Mouse (Mus musculus) spleen, postnatal 10 days (tissue): Measurements from ENCODE around the gene Nav1.

ENCODE experiments used
- DNase-seq, 2 experiments: peaks; one replicate each; pipeline ENCODE4 v3.0.0; 2021 to 2022; ENCODE audit warnings: low spot score in 2 of 2

The Nav1 gene

DNA sequence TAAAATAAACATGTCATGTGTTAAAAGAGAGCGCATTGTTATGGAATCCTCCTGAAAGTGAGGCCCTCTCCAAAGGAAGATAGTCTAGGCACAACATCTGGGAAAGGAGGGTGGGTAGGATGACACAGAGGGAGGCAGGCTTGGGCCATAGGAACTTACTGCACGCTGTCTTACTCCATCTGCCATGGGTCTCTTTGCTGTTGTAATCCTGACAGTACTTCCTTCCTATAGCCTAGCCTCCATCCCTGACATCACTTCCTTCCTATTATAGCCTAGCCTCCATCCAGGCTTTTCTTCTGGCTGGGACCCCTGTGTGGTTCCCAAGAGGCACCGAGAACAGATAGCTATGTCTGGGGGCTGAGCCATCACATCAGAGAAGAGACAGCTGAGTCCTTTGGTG is 10.2 kb upstream of the Nav1 start:
- no peak for DNase-seq

DNA sequence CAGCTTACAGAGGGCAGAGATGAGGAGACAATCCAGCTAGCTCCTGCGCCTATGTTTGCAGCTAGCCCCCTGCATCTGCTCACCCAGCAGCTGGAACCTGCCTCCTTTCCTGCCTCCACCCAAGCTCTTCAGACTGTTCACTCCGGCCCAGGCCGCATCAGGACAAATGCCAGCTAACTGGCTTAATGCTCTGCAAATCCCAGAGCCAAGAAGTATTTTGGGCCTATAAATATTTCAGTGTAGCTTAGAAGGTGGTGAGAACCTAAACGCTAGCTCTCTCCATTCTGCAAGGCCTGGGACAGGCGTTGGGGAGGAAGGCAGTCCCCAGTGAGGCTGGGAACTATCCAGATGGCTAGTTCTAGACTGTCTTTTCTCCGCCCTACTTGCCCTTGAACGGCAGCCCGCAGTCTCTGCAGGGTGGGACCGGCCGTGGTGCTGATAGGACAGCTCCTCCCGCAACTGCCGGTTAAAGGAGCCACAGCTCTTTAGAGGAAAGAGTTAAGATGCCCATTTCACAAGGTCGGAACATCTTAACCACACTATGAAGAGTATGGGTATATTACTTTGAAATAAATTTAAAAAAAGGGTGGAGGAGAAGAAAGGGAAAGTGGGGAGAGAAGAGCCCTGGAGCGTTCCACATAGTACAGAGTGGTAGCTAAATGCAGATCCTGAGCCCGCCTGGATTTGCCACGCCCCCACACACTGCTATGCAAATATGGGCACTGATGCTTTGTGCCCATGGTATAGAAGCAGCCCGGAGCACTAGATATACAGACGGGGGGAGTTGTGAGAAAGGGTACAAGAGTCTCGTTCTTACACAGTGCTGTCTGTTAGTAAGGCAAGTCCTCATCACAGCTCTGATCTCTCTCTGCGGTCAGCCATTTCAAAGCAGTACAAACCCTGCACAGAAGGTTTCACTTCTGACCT is 8.9 kb upstream of the Nav1 start:
- peak; percentile 12 to 68 for DNase-seq

DNA sequence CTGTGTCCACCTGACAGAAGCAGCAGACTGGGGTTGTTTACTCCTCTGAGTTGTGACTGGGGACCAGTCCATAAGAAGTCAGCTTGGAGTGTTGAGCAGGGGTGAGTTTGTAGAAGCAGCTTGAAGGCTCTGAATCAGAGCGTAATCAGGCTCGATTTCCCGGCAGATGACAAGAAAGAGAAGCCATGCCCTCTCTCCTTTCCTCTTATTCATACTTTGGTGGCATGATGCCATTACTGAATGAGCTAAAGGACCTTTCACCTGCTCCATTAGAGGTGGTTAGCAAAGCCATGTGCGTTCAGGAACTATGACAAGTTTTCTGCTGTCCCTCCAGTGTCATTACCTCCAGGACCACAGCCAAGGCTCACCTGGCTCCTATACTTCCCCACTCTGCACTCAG is 2.5 kb upstream of the Nav1 start:
- DNase-seq, result no peak

DNA sequence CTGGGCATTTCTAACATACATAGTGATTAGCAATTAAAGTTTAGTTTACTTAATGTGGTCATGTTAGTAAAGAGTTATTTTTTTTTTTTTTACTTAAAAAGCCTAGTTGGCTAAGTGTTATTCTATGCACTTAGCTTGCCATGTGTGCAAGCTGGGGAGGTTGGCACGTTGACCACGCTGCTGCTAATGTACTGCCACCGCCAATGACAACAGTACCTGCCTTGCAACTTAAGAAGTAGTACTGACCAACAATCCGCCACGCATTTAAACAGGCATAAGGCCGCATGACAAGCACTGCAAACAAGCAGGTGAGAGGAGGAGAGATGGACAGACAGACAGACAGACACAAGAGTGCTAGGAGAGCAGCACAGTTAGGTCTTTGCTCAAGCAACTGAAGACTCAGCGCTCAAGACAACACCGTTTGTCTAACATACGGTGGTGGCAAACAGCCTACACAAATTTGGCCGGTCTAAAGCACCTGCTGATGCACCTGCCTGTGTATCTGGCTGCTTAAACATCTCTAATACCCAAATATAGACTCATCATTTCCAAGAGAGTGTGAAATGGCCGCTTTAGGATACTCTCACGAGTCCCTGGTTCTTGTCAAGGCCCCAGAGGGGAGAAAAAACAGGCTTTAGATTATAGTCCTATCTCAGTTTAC is 610 bp downstream of the Nav1 start:
- DNase-seq, result no peak

DNA sequence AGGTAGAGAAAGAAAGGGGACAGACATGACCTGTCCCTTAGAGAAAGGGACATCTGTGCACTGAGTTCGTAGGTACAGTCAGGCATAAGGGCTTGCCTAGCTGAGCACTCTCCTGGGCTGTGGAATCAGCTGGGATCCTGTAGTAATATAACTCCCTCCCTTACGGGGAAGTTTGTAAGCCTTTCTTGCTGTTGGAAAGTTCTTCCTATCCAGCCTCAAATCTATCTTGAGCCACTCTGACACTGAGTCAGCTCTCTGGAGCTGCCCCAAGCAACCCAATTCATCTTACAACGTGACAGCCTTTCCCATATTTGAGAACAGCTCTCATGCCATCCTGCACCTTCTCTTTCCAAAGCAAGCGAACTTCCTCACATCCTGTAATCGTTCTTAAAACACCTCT is 1.6 kb downstream of the Nav1 start:
- no peak for DNase-seq

DNA sequence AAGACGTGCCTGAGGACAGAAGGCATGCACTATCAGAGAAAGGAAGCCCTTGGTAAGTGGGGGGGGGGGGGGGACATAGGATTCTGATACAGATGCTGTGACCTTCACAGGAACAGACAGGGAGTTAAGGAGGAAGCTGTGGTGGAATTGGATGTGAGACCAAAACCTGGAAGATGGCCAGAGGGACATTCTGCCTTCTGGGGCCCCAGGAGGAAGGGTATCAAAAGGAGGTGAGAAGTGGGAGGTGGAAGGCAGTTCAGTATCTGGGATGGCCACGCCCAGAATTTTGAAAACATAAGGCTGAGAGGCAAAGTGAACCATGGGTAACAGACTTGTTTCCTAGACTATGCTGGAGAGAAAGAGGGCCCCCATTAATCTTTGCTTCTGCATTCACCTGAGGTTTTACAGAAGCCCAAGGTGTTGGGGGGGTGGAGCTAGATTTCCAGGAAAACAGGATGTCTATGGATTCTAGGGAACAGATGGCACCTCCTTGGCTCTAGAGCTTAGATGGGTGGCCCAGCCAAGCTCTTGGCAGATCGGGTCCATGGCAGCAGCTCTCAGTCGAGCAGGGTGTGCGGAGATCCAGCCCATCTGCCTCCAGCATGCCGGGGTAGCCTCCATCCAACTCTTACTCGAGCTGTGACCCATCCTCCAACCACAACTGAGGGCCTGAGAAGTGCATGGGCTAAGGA is 2.6 kb downstream of the Nav1 start:
- DNase-seq, result no peak

DNA sequence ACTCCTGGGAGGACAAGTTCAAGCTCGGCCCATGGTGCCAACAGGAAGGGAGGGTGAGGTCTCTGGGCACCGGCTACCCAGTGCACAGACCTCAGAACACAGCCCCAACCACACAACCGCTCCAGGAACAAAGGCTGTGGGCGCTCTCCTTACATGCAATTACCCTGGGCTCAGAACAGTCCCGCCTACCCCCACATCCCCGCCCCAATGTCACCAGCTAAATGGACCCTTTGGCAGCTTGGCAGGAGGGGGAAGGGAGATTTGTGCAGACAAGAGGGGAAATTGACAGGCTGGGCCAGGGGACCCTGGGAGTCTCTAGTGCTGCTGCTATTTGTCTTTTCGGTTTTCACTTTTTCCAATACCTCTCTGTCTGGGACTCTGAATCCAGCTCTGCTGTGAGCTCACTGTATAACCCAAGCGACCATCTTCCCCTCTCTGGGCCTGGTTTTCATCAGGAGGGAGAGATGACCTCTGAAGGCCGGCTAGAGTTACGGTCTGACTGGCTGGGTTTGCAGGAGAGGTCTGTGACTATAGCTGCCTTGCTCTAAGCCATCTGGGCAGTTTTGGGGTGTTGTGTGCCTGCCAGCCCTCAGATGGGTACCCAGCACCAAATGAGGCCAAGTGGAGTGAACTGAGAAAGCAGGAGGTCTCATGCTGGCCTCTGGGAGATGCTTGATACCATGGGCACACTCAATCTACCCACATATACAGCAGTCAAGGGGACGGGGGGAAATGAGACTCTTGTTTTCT is 3.8 kb downstream of the Nav1 start:
- DNase-seq, result no peak

DNA sequence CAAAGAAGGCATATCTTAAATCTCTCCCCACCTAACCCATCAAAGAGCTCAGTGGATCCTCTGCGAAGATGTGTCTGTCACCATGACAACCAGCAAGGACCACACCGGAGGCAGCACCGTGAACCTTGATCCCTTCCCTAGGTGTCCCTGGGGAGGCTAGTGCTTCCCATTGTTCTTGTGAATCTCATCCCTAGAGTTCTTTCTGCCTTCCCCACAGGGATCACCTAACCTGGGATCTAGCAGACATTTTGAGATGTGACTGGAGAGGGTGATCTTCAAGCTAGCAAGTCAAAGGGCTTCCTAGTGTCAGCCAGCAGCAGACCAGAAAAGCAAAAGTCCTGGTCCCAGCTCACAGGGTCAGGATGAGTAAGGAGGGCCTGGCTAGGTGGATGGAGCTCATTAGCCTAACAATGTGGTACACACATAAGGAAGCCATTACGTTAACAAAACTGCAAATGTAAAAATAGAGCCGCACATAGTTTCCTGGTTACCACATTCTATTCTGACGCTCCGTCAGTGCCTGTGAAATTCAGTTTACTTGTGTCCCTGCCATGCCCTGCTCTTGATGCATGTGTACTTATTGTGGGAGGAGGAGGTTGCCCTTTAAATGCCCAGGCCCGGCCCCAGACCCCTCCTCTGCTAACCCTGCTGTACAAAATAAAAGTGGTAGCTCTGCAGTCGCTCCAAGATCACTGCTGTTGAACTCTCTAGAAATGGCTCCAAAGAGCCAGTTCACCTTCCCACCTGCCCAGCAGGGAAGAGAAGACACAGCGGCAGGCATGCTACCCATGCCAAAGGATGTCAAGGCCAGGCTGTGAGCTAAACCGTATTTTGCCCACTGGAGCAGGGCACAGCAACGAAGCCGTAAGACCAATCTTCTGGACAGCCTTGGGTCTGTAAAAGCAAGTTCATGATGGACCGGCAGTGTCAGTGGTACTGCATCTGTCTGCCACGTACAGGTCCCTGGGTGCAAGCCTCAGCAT is 6.8 kb downstream of the Nav1 start:
- DNase-seq, result no peak

DNA sequence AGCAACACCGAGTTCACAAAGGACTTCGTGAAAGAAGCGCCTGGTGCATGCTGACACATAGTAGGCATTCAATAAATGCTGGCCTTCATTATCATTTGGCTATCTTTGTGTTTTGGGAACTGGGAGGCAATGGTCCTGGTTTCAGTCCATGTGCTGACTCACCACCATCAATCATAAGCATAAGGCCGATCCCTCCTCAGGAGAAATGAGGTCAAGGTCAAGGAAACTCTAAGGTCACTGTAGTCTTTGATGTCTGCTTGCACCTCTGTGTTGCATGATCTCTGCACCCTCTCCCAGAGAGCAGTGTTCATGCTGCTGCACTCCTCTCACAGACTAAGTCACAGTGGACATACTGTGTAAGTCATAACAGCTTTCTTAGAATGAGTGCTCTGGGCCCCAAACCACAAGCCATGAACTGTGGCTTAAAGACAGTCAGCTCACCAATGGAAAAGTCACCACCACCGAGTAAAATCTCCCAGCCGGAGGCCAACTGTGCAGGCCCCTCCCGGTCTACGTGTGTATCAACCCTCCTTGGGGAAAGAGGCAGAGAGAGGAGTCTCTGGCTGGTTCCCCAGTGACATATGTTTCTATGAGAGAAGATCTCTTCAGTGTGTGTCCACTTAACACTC is 8.7 kb downstream of the Nav1 start:
- DNase-seq, result no peak

DNA sequence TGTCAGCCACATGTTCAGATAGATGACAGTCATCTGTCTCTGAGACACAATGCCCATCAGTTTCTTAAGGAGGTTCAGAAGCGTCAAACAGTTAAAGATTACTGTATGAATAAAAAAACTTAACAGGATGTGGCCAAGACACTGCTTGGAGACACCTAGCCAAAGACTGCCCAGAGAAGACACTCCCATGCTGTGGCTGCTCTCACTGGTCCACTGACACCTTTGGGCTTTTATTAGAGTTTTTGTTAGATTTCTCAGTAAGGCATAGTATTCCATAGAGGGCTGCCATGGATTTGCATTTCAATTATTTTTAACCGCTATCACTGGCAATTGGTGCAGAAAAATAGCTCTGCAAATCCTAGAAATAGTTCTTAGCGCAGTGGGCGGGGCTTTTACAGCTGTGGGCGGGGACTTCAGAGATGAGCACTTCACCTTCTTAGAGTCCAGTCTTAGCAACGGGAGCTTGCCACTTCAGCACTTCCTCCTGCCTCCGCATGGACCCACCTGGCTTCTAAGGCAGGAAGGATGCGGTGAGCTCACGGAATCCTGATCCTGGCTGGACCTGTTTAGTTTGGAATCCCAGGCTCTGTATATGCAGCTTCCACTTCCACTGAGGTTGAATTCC is 12.7 kb downstream of the Nav1 start:
- no peak for DNase-seq

DNA sequence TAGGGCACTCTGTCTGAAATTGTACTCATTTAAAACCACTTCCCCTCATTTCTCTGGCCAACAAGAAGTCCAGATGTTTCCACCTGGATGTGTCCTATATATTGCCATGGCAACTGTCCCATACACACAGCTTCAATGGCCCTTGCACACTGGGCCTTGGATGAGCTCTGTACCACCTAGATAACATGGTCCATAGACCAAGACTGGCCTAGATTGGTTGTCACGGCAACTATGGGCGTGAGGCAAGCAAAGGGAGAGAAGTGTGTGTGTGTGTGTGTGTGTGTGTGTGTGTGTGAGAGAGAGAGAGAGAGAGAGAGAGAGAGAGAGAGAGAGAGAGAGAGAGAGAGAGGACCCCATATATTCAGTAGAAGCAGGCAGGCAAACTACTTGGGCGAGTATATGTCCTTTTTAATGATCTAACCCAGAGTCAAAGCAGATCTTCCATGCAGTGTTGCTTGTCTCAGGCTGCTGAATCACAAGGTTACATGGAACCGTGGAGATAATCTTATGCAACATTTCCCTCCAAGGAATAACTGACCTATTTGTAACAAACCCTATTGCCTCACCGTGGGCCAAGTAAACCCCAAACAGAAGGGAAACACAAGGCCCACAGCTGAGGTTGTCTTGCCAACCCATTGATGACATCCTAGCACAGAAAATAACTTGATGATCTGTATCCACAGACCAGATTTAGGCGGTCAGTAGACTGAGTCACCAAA is 13.4 kb downstream of the Nav1 start:
- DNase-seq, result no peak

DNA sequence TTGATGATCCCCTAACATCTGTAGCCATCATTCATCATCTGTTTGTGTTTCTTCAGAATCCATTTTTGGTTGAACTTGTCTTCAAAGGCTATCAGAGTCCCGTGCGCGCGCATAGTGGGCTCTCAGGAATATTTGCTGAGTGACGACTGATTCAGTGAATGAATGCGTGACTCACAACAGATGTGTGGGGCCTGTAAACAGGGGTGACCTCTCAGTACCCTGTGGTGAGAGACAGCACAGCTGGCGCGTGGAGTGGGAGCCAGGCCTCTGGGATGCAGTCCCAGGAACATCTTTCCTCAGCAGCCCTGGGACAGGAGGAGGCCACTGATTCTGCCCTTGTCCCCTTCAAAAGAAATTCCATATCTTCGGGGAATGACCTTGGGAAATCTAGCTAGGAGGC is 16.3 kb downstream of the Nav1 start:
- DNase-seq, result no peak

DNA sequence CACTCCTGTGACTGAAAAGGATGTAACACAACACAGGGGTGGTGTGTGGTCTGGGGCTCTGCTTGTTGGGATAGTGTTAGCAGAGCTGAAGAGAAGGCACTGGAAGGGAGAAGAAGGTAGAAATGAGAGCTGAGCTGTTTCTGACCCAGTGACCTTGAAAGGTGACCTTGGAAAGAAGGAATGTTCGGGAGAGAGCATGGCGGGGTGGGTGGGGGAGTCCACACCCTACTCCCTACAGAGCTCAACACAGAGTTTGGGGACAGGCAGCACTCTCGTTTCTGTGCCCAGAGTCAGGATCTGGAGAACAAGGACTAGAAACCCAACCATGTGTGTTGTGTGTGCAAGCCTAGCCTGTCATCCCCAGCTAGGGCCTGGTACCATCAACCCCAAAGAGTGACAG is 18.1 kb downstream of the Nav1 start:
- no peak for DNase-seq

DNA sequence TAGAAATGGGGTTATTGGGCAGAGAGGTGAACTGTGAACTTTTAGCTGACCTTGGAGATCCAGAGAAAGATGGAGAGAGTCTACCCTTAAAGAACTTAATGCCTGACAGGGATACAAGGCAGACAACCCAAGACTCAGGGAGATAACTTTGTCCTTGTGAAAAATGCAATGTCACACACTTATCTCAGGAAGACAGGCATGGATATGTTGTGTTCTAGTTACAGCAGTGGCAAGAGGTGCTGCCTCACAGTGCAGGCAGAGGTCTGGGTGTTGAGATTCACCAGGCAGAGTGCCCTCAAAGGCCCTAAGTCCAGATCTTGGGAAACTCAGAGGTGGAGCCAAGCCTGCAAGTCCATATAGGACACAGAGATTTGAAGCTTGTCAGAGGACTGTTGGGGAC is 20.2 kb downstream of the Nav1 start:
- DNase-seq, result no peak

DNA sequence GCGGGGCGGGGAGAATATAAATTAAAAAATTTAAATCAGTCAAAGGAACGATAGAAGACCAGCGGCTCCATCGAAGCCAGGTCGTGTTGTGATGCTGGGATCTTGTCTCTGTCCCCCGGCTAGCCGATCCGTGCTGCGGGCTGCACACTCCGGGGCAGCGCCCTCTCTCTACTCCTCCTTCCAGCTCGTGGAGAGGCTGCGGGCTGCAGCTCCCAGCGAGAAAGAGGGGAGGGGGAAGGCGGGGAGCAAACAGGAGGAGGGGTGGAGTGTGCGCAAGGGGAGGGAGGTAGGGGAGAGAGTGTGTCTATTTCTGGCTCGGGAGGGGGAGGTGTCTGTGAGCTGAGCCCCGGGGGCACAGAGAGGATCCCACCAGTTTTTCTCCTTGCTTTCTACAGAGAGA is 21.5 kb downstream of the Nav1 start:
- no peak for DNase-seq

DNA sequence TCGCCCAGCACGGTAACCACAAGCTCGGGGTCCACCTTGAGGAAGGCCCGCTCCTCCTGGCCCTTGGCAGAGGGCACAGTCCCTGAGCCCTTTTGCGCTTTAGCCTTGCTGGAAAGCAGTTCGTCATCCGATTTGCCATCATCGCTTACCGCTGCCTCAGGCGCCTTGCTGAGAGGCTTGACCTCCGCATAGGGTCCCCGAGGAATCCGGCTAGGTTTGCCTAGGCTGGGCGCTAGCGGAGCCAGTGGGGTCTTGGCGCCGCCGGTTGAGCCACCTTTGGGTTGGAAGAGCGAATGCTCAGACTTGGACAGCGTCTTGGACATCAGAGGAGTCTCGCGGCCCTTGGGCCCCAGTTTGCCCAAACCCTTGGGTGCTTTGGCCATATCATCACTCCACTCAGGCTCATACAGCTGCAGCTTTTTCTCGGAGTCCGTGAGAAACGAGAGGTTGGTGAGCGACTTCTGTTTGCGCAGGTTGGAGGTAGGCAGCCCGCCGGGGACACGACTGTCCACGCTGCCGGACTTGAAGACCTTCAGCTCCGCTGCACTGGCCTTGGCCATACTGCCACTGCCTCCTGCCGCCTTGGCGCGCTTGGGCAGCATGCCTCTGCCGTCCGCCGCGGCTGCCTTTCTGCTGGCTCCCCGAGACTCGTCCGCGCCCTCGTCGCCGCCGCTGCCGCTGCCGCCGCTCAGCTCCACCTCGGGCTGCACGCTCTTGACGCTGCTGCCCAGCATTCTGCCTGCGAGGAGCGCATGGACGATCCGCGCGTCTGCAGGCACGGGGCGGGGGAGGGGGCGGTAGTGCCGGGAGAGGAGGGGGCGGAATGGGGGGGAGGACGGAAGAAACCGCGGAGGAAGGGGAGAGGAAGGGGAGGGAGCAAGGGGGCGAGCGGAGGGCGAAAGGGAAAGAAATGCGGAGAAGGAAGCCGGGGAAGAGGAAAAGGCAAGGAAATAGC is 22.2 kb downstream of the Nav1 start:
- peak in 1 of 2 experiments; percentile 18 for DNase-seq

DNA sequence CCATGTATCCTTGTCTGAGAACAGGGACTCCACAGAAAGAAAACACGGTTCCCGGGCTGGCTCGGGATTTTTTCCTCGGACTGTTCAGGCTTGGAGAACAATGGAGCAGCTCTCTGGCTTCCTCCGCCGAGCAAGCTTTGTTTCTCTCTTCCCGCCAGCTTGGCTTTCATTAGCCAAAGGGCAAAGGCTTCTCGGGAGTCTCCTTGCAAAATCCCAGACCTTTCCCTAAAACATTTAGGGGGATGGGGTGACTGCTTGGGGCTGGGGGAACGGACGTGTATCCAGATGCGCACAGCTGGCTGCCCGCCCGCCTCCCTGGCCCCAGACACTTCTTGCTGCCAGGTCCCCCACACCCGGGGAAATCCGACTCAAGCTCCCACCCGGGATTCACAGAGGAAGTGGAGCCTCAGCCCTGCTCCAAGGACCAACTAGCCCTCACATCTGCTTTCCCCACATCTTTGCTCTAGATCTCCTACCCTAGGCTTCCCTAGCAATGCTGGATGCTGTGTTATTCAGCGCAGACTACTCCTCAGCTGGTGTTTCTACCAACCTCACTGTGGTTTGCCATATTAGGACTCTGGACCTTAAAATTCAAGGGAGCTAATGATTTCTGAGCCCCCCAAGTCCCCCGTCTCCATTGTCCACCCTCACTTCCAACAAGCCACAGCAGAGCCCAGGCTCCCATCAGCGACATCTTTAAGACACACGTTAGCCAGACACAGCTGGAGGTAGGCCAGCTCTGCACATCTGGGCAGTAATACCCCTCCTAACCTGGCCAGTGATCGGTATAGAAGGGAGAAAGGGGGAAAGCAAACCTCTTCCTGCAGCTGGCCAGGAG is 23.2 kb downstream of the Nav1 start:
- no peak for DNase-seq
